Mouse (Mus musculus) small intestine, adult 2 months (tissue): Measurements from ENCODE around the gene Ccnl2. TPM values are rescaled to one million over a fixed set of nuclear protein-coding genes. Genes with fewer than 3 reads are reported as not detected.

Experiments
- H3K27ac ChIP-seq: fragments of 200-500 bp; 2 replicates; pipeline ENCODE4 v1.5.1; 2012; ENCODE audit warnings: low read depth, low read length, control low read depth, inconsistent platforms; ENCODE audit not compliant: insufficient read depth
- H3K27me3 ChIP-seq: fragments of 200-500 bp; 2 replicates; pipeline ENCODE4 v1.6.1; 2012; ENCODE audit warnings: mild to moderate bottlenecking, moderate library complexity, low read length, inconsistent platforms; ENCODE audit not compliant: control insufficient read depth, insufficient read depth
- H3K36me3 ChIP-seq: fragments of 200-500 bp; 2 replicates; pipeline ENCODE4 v1.6.1; 2012; ENCODE audit warnings: mild to moderate bottlenecking, low read length, control low read depth, inconsistent platforms; ENCODE audit not compliant: control insufficient read depth, insufficient read depth
- H3K4me1 ChIP-seq: fragments of 200-500 bp; 2 replicates; pipeline ENCODE4 v1.6.1; 2012; ENCODE audit warnings: low read length, inconsistent platforms, mixed read lengths; ENCODE audit not compliant: control insufficient read depth, insufficient read depth, insufficient read length
- H3K4me3 ChIP-seq: fragments of 200-500 bp; 2 replicates; pipeline ENCODE4 v1.5.1; 2012; ENCODE audit warnings: low read depth, mild to moderate bottlenecking, control low read depth, inconsistent platforms, low read length, moderate library complexity
- CTCF ChIP-seq: fragments of 200-500 bp; IDR thresholded peaks from 2 replicates; pipeline ENCODE4 v1.5.1; 2012; ENCODE audit warnings: low read depth, mild to moderate bottlenecking, control low read depth, inconsistent platforms, low read length, moderate library complexity, mixed read lengths; ENCODE audit not compliant: insufficient replicate concordance, insufficient read length; ENCODE audit errors: extremely low read depth
- POLR2A ChIP-seq: fragments of 200-500 bp; IDR thresholded peaks from 2 replicates; pipeline ENCODE4 v1.6.1; 2012; ENCODE audit warnings: low read depth, mild to moderate bottlenecking, control low read depth, inconsistent platforms, low read length, moderate library complexity
- WGBS: fragments of 180-500 bp; shearing (Covaris S2); methylation state at CpG from one replicate; pipeline ENCODE4 v1.1.7; 2018; 5-methylcytosine and 5-hydroxymethylcytosine counted together
- polyA plus RNA-seq: library from polyadenylated mRNA; depleted of rRNA; stranded (reverse); fragments of >200 nt; gene quantifications from 2 replicates; pipeline ENCODE4 v1.2.3, GENCODE M21; 2012

The Ccnl2 gene
- polyA plus RNA-seq, 1 experiment: 31.3 TPM

DNA sequence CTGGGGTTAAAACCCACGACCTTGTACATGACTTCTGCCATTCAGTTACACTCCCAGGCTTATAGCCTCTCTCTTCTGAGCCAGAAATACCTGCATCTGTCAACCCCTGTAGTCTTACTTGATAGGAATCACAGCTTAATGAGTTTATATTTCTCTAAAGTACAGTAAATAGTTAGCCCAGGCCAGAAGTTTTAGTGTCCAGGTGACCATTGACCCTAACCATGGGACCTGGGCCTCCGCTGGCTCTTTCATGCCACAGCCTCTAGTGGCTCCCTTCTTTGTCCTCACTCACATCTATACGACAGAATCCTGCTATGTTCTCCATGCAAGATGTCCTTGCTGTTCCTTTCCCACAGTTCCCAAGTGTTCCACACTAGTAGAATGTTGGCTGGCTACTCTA is 4.4 kb upstream of the Ccnl2 start:
- H3K4me3 ChIP-seq: no peak overlapping the region
- 85% methylated on average over 3 of the region's 3 CpGs for WGBS
- peaks cover under 1% of the 10 kb centered on the region; the same call in 1 of the 2 replicates for H3K4me1 ChIP-seq
- no peak overlapping the region for H3K27ac ChIP-seq
- no peaks in the 10 kb centered on the region for H3K27me3 ChIP-seq
- TF ChIP-seq POLR2A (no peak), CTCF (no peak)
- peaks cover 33% of the 10 kb centered on the region for H3K36me3 ChIP-seq

DNA sequence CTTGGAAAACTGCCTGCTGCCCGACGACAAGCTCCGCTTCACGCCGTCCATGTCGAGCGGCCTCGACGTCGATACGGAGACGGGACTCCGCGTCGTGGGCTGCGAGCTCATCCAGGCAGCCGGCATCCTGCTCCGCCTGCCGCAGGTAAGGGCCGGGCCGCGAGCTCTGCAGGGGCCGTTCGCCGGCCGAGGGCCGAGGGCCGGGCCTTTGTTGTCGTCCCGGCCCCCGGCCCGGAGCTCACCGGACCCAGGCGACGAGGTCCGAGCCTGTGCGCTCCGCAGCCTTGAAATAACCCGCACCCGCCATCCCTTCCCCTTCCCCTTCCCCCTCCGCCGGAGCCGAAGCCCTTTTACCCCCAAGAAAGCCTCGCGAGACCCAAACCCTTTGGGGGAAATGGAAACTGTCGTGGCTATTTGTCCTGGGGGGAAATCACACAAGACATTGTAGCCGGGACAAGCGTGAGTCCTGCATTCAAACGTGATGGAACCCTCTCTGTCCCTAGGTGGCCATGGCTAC is 434 bp downstream of the Ccnl2 start:
- TF ChIP-seq POLR2A (no peak), CTCF (no peak)
- WGBS: 1% methylated on average over 49 of the region's 49 CpGs
- Histone ChIP-seq H3K4me1 (peaks cover 3% of the 10 kb centered on the region; the same call in 1 of the 2 replicates), H3K27ac (peak overlapping the region; percentile 78), H3K4me3 (peak overlapping the region; percentile 95), H3K27me3 (no peaks in the 10 kb centered on the region), H3K36me3 (peaks cover 52% of the 10 kb centered on the region)

DNA sequence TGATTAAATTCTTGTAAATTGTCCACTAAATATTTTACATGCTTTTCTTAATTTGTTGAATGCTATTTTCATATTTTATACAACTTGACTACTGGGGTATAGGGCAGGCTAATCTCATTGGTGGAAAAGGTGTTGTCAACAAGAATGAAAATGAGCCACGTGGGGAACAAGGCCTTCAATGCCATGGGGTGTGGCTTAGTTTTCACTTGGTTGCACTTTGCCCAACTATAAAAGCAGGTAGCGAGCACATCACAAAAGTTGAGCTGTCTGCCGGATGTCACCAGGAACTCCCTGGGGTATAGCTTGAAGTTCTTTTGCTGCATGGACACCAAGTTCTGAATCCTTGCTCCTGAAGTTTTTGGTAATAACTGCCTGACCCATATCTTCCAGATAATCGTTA is 5.2 kb downstream of the Ccnl2 start:
- TF ChIP-seq POLR2A (no peak), CTCF (no peak)
- Histone ChIP-seq H3K4me3 (no peak overlapping the region), H3K27me3 (no peaks in the 10 kb centered on the region), H3K36me3 (peaks cover 71% of the 10 kb centered on the region), H3K4me1 (peaks cover 3% of the 10 kb centered on the region; the same call in 1 of the 2 replicates), H3K27ac (no peak overlapping the region)
- 36% methylated on average over 4 of the region's 4 CpGs for WGBS

DNA sequence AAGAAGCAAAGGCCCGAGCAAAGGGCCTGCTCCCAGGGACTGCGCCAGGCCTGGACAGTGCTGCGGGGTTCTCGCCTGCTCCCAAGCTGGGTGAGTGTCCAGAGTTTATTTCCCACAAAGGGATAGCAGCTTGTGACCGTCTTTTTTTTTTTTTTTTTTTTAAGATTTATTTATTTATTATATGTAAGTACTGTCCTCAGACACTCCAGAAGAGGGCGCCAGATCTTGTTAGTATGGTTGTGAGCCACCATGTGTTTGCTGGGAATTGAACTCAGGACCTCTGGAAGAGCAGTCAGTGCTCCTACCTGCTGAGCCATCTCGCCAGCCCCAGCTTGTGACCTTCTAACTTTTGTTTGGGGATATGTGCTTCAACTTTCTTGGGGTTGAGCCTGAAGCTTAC is 8.7 kb downstream of the Ccnl2 start:
- Histone ChIP-seq H3K36me3 (peaks cover 80% of the 10 kb centered on the region), H3K27me3 (no peaks in the 10 kb centered on the region)
- 71% methylated on average over 7 of the region's 7 CpGs for WGBS

DNA sequence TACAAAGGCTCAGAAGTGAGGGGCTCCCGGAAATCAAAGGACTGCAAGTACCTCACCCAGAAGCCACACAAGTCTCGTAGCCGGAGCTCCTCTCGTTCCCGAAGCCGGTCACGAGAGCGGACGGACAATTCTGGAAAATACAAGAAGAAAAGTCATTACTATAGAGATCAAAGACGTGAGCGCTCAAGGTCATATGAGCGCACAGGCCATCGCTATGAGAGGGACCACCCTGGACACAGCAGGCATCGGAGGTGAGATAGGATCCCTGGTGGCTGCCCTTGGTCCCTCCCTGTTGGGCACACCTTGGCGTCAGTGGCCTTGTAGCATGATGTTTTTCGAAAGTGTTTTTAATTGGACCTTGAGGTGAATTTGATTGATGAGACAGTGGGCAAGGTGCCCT is 11.2 kb downstream of the Ccnl2 start:
- Histone ChIP-seq H3K4me1 (no peaks in the 10 kb centered on the region), H3K4me3 (no peak overlapping the region), H3K36me3 (peaks cover 66% of the 10 kb centered on the region), H3K27ac (no peak overlapping the region), H3K27me3 (no peaks in the 10 kb centered on the region)
- 93% methylated on average over 16 of the region's 16 CpGs for WGBS
- TF ChIP-seq POLR2A (no peak), CTCF (no peak)

More for the DNA sequence above, 8.7 kb downstream of the Ccnl2 start:
- no peaks in the 10 kb centered on the region for H3K4me1 ChIP-seq
- no peak overlapping the region for H3K4me3 ChIP-seq
- no peak overlapping the region for H3K27ac ChIP-seq
- TF ChIP-seq POLR2A: no peak
- peak; percentile 39; the same call in 1 of the 2 replicates for TF ChIP-seq CTCF

DNA sequence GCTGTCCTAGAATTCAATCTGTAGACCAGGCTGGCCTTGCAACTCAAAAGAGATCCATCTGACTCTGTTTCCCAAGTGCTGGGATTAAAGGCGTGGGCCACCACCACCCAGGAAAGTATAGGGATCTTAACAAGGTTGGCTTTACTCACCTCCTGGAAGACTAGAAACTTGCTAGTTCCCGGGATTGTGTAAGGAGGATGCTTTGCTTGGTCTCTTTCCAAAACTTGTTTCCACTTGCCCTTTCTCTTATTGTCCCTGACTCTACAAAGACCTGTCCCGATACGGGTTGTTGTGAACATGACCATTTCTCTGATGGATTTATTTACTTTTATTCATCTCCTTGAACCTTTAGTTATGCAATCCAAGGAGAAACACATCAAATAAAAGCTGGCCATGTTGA is 17.6 kb downstream of the Ccnl2 start:
- WGBS: 94% methylated on average over 4 of the region's 4 CpGs
- H3K36me3 ChIP-seq: peaks cover 13% of the 10 kb centered on the region
- TF ChIP-seq CTCF: no peak
- TF ChIP-seq POLR2A: no peak

DNA sequence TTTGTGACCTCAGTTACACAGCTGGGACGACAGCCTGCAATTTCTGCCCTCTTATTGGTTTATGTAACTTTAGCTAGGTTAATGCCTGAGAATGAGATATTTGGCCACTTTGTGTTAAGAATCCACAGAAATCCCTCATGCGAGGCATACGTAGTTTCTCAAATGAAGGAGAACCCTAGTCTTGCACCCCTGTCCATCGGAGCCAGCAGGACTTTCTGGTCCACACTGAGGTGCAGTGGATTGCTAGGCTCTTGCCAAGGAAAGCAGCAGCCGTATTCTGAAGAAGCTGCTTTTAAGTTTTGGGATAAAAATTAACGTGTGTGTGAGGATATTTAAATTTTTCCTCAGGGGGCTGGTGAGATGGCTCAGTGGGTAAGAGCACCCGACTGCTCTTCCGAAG is 18.3 kb downstream of the Ccnl2 start:
- peaks cover 13% of the 10 kb centered on the region for H3K4me1 ChIP-seq
- peaks cover 9% of the 10 kb centered on the region; the same call in 1 of the 2 replicates for H3K36me3 ChIP-seq
- H3K4me3 ChIP-seq: 0 out of 2 replicates have a peak overlapping the region, but pooled peaks have one; percentile 3
- no peak overlapping the region; the same call in 1 of the 2 replicates for H3K27ac ChIP-seq
- H3K27me3 ChIP-seq: no peaks in the 10 kb centered on the region
- WGBS: 41% methylated on average over 8 of the region's 8 CpGs
- no peak for TF ChIP-seq POLR2A
- TF ChIP-seq CTCF: no peak

More for the DNA sequence above, 17.6 kb downstream of the Ccnl2 start:
- Histone ChIP-seq H3K27ac (no peak overlapping the region), H3K4me1 (peaks cover 13% of the 10 kb centered on the region), H3K4me3 (no peak overlapping the region), H3K27me3 (no peaks in the 10 kb centered on the region)
